Mouse (Mus musculus) myocyte (in vitro differentiated cells): ENCODE results near the gene Rpa1.

Experiments used
- CEBPB ChIP-seq: IDR thresholded peaks from 2 replicates; pipeline ENCODE4 v1.6.1; 2011; ENCODE audit warnings: mild to moderate bottlenecking, moderate library complexity; ENCODE audit not compliant: poor library complexity, insufficient read depth, severe bottlenecking
- E2F4 ChIP-seq: IDR thresholded peaks from one replicate; pipeline ENCODE4 v1.6.1; 2011; ENCODE audit warnings: mild to moderate bottlenecking, control low read depth, moderate library complexity; ENCODE audit not compliant: insufficient read depth
- MAX ChIP-seq: IDR thresholded peaks from one replicate; pipeline ENCODE4 v1.6.1; 2011; ENCODE audit warnings: low read depth, mild to moderate bottlenecking, control low read depth
- MYOD1 ChIP-seq, 3 experiments: IDR thresholded peaks; one replicate each; pipeline ENCODE4 v1.6.1; 2011; ENCODE audit warnings: control low read depth in 2 of 3, low read depth in 2 of 3, mild to moderate bottlenecking in 2 of 3, moderate library complexity in 1 of 3; ENCODE audit not compliant: insufficient read length in 2 of 3, control insufficient read depth in 1 of 3
- MYOG ChIP-seq, 3 experiments: IDR thresholded peaks; one replicate each; pipeline ENCODE4 v1.6.1; 2011; ENCODE audit warnings: control low read depth in 2 of 3, low read depth in 2 of 3, mild to moderate bottlenecking in 2 of 3; ENCODE audit not compliant: insufficient read length in 2 of 3, control insufficient read depth in 1 of 3, insufficient read depth in 1 of 3
- POLR2A ChIP-seq: IDR thresholded peaks from one replicate; pipeline ENCODE4 v1.6.1; 2011; ENCODE audit warnings: low read depth, mild to moderate bottlenecking, control low read depth, moderate library complexity; ENCODE audit not compliant: insufficient read length
- POLR2AphosphoS2 ChIP-seq: IDR thresholded peaks from one replicate; pipeline ENCODE4 v1.6.1; 2011; ENCODE audit warnings: low read depth, control low read depth; ENCODE audit not compliant: insufficient read length
- REST ChIP-seq: IDR thresholded peaks from one replicate; pipeline ENCODE4 v1.6.1; 2011; ENCODE audit warnings: mild to moderate bottlenecking, control low read depth, moderate library complexity; ENCODE audit not compliant: insufficient read depth, insufficient read length
- TCF12 ChIP-seq: IDR thresholded peaks from one replicate; pipeline ENCODE4 v1.6.1; 2011; ENCODE audit warnings: mild to moderate bottlenecking, control low read depth; ENCODE audit not compliant: poor library complexity, insufficient read depth, severe bottlenecking
- USF1 ChIP-seq: IDR thresholded peaks from one replicate; pipeline ENCODE4 v1.6.1; 2011; ENCODE audit warnings: low read depth, mild to moderate bottlenecking, control low read depth, moderate library complexity

GRCm38 (mm10) chr11:75287940-75288339, 60.2 kb downstream of the Rpa1 start:
- TF ChIP-seq POLR2A: no peak
- no peak for TF ChIP-seq MAX
- no peak for TF ChIP-seq MYOD1 (IDR thresholded peaks at IDR 0.05; ENCODE audit: control insufficient read depth in 1 of 3, insufficient read length in 2 of 3, low read depth in 2 of 3)
- no peak for TF ChIP-seq REST
- TF ChIP-seq CEBPB: no peak
- no peak for TF ChIP-seq E2F4
- no peak for TF ChIP-seq MYOG (IDR thresholded peaks at IDR 0.05; ENCODE audit: control insufficient read depth in 1 of 3, insufficient read depth in 1 of 3, insufficient read length in 2 of 3, low read depth in 2 of 3)
- TF ChIP-seq TCF12: no peak
- TF ChIP-seq USF1: no peak
- TF ChIP-seq POLR2AphosphoS2: no peak
